Mouse (Mus musculus): ENCODE results near the gene Plau. TPM values are rescaled to one million over a fixed set of nuclear protein-coding genes. Genes with fewer than 3 reads are reported as not detected.

The Plau gene
- polyA plus RNA-seq, 1 experiment from 2014 or later = 0.18 TPM

DNA sequence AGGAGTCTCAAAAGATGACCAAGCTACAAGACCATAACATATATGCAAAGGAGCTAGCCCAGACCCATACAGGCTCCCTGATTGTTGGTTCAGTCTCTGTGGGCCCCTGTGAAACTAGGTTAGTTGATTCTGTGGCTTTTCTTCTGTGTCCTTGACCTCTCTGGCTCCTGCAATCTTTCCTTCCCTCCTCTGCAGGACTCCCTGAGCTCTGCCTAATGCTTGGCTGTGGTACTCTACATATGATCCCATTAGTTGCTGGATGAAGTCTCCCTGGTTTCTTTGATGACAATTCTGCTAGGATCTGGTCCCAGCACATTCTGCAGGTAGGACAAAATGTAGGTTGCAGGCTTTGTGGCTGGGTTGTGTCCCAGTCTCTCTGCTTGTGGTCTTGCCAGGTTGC, 15.3 kb downstream of the Plau start:
- no peaks in the 10 kb centered on the region for H3K4me1 ChIP-seq
- no peak overlapping the region for H3K27ac ChIP-seq
- no peaks in the 10 kb centered on the region for H3K27me3 ChIP-seq (replicated peaks)
- no peak for ATAC-seq (ENCODE audit: low FRiP score, low read depth)
- no peaks in the 10 kb centered on the region for H3K9me3 ChIP-seq
- no peak overlapping the region for H3K9ac ChIP-seq
- no peak overlapping the region for H3K4me2 ChIP-seq (replicated peaks)
- H3K36me3 ChIP-seq = no peaks in the 10 kb centered on the region
- H3K4me3 ChIP-seq = no peak overlapping the region

- no peak overlapping the region for H3K27ac ChIP-seq
- H3K9ac ChIP-seq = no peak overlapping the region
- no peaks in the 10 kb centered on the region for H3K9me3 ChIP-seq
- no peak overlapping the region for H3K4me2 ChIP-seq (replicated peaks)
- no peaks in the 10 kb centered on the region for H3K27me3 ChIP-seq (replicated peaks)
- H3K4me3 ChIP-seq = no peak overlapping the region
- WGBS = 76% methylated on average over 2 of the region's 2 CpGs
- no peaks in the 10 kb centered on the region for H3K36me3 ChIP-seq
- no peak for ATAC-seq (ENCODE audit: low FRiP score, low read depth)
- peaks cover 4% of the 10 kb centered on the region; the same call in 1 of the 2 replicates for H3K4me1 ChIP-seq
Measured at GRCm38 (mm10) chr14:20861152-20861551, 24.7 kb downstream of the Plau start.

GRCm38 (mm10) chr14:20861559-20861958, 25.1 kb downstream of the Plau start:
- no peak for ATAC-seq (ENCODE audit: low FRiP score, low read depth)
- Histone ChIP-seq H3K4me3 (no peak overlapping the region), H3K27me3 (replicated peaks) (no peaks in the 10 kb centered on the region), H3K9me3 (no peaks in the 10 kb centered on the region), H3K4me1 (peaks cover 4% of the 10 kb centered on the region; the same call in 1 of the 2 replicates), H3K36me3 (no peaks in the 10 kb centered on the region), H3K9ac (no peak overlapping the region), H3K27ac (no peak overlapping the region), H3K4me2 (replicated peaks) (no peak overlapping the region)
- WGBS = 81% methylated on average over 5 of the region's 5 CpGs

DNA sequence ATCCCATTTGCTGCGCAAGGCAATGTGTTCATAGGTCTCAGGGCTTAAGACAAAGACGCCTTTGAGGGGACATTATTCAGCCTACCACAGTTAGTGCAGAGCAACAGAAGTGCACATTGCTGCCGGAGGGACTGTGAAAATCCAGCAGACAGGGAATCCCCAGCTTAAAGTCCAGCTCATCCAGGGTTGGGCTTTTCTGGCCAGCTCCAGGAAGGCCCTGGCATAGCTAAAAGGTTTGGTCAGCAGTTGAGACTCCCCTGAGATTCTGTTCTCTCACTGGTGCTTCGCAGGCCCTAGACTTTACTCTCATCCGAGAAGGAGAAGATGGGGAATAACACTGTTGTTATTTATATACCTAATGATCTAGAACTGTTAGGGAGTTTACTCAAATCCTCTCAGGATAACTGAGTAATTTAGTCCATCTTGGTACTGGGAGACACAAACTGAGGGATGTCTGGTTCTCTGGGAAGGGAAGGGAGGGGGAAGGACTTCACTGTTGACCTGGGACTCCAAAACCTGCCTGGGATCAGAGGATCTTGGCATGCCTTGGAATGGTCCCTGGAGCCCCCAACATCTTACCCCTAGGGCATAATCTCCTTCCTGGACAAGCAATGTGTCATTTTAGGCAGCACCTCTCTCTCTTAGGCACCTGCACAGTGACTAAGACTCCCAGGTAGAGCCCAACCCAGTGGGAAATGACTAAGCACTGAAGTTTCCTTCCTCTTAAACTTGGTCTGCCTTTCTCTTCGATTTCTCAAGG, 27.0 kb downstream of the Plau start:
- Histone ChIP-seq H3K4me1 (peaks cover 4% of the 10 kb centered on the region; the same call in 1 of the 2 replicates), H3K9ac (no peak overlapping the region), H3K36me3 (no peaks in the 10 kb centered on the region), H3K27me3 (replicated peaks) (no peaks in the 10 kb centered on the region), H3K9me3 (no peaks in the 10 kb centered on the region), H3K27ac (no peak overlapping the region), H3K4me2 (replicated peaks) (no peak overlapping the region), H3K4me3 (no peak overlapping the region)
- no peak for ATAC-seq (ENCODE audit: low FRiP score, low read depth)
- 75% methylated on average over 6 of the region's 6 CpGs for WGBS

- Histone ChIP-seq H3K36me3 (no peaks in the 10 kb centered on the region), H3K9ac (no peak overlapping the region), H3K27ac (no peak overlapping the region), H3K4me3 (no peak overlapping the region), H3K9me3 (no peaks in the 10 kb centered on the region), H3K4me2 (replicated peaks) (no peak overlapping the region), H3K4me1 (peaks cover 4% of the 10 kb centered on the region; the same call in 1 of the 2 replicates), H3K27me3 (replicated peaks) (no peaks in the 10 kb centered on the region)
- no peak for ATAC-seq (ENCODE audit: low FRiP score, low read depth)
- WGBS = 68% methylated on average over 4 of the region's 4 CpGs
Measured at GRCm38 (mm10) chr14:20864192-20864591, 27.7 kb downstream of the Plau start.

DNA sequence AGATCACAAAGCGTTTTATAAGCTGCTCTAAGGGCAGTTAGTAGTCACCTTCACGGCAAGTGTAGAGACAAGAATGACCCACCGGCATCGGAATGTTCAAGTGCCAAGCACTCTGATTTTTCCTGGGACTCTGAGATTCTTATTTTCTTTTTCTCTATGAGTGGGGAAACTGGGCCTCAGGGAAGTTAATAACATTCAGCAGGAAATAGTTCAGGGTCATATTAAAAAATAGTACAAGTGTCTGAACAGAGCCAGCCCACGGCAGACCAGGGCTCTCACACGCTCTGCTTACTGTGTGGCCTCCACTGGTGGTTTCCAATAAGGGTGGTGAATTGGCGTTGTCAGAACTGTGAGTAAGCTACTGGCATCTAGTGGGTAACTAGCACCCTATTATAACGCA, 29.1 kb downstream of the Plau start:
- WGBS = 92% methylated on average over 8 of the region's 8 CpGs
- H3K27ac ChIP-seq = no peak overlapping the region
- no peaks in the 10 kb centered on the region for H3K9me3 ChIP-seq
- H3K27me3 ChIP-seq (replicated peaks) = no peaks in the 10 kb centered on the region
- no peak for ATAC-seq (ENCODE audit: low FRiP score, low read depth)
- H3K4me3 ChIP-seq = no peak overlapping the region
- H3K4me1 ChIP-seq = peaks cover 4% of the 10 kb centered on the region; the same call in 1 of the 2 replicates
- H3K4me2 ChIP-seq (replicated peaks) = no peak overlapping the region
- no peak overlapping the region for H3K9ac ChIP-seq
- H3K36me3 ChIP-seq = no peaks in the 10 kb centered on the region

DNA sequence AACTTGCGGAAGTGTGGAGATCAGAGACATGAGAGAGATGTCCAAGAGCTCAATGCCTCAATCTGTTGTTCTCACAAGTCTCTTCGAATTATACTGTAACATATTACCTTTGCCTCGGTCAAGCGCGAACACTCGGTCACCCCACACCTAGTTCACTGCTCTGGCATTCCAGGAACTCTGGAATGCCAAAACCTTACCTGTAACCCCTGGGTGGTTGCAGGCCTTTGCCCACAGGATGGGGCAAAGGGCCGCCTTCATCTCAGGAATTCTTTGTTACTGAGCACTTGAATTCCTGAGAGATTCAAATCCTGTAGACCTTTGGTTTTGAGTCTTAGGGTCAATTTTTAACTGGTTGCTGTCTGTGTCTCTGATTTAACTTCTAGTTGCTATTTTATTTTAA, 29.9 kb downstream of the Plau start:
- 91% methylated on average over 7 of the region's 7 CpGs for whole genome bisulfite sequencing
- no peak overlapping the region for H3K27ac ChIP-seq
- ATAC-seq (ENCODE audit: low FRiP score, low read depth) = no peak
- H3K9ac ChIP-seq = no peak overlapping the region
- no peaks in the 10 kb centered on the region for H3K27me3 ChIP-seq (replicated peaks)
- H3K9me3 ChIP-seq = no peaks in the 10 kb centered on the region
- no peak overlapping the region for H3K4me3 ChIP-seq
- H3K4me1 ChIP-seq = peaks cover 4% of the 10 kb centered on the region; the same call in 1 of the 2 replicates
- no peak overlapping the region for H3K4me2 ChIP-seq (replicated peaks)
- no peaks in the 10 kb centered on the region for H3K36me3 ChIP-seq

DNA sequence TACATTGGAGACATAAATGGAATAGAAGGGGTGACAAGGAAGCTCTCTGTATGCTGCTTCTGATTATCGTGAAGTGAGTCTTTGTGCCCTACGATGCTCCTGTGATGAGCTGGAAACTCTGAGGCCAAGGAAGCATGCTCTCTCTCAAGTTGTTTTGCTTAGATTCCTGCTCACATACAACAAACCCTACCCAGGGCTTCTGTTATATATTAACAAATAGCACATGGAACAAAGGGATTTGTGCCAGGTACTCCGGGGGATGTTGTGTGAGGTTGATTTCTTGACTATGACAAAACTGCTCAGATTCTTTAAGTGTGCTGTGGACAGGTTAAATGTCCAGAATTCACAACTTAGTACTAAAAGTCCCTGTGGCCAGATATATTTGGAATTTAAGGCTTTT, 33.6 kb downstream of the Plau start:
- ATAC-seq (ENCODE audit: low FRiP score, low read depth) = no peak
- no peak overlapping the region for H3K4me2 ChIP-seq (replicated peaks)
- no peak overlapping the region for H3K9ac ChIP-seq
- H3K9me3 ChIP-seq = no peaks in the 10 kb centered on the region
- H3K4me1 ChIP-seq = no peaks in the 10 kb centered on the region
- no peak overlapping the region for H3K4me3 ChIP-seq
- H3K27me3 ChIP-seq (replicated peaks) = no peaks in the 10 kb centered on the region
- H3K36me3 ChIP-seq = no peaks in the 10 kb centered on the region
- no peak overlapping the region for H3K27ac ChIP-seq
- 87% methylated on average over 3 of the region's 3 CpGs for WGBS

GRCm38 (mm10) chr14:20871495-20871894, 35.0 kb downstream of the Plau start:
- H3K36me3 ChIP-seq = no peaks in the 10 kb centered on the region
- no peak overlapping the region for H3K27ac ChIP-seq
- H3K27me3 ChIP-seq (replicated peaks) = no peaks in the 10 kb centered on the region
- WGBS = 90% methylated on average over 1 of the region's 1 CpGs
- no peaks in the 10 kb centered on the region for H3K4me1 ChIP-seq
- no peak overlapping the region for H3K9ac ChIP-seq
- no peak for ATAC-seq (ENCODE audit: low FRiP score, low read depth)
- H3K4me2 ChIP-seq (replicated peaks) = no peak overlapping the region
- no peaks in the 10 kb centered on the region for H3K9me3 ChIP-seq
- no peak overlapping the region for H3K4me3 ChIP-seq

DNA sequence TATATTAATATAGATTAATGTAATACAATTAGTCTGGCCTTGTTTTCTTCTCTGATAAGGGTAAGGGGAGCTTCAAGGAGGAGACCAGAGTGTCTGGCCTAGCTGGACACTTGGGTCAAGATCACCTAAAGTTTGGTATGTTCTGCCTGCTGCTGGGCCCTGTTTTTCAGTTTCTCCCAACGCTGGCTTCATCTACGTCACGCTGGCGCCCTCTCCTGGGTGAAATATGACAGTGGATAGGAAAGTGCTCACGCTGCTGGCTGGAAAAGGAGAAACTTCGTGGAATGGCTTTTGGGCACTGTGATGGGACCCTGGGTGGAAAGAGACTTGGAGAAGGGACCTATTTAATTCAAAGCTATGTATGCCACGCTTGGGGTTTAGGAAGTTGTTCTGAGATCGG, 36.8 kb downstream of the Plau start:
- Histone ChIP-seq H3K27me3 (replicated peaks) (no peaks in the 10 kb centered on the region), H3K9me3 (no peaks in the 10 kb centered on the region), H3K4me1 (no peaks in the 10 kb centered on the region), H3K27ac (no peak overlapping the region), H3K36me3 (no peaks in the 10 kb centered on the region), H3K9ac (no peak overlapping the region), H3K4me2 (replicated peaks) (no peak overlapping the region), H3K4me3 (no peak overlapping the region)
- ATAC-seq (ENCODE audit: low FRiP score, low read depth) = no peak
- 4% methylated on average over 8 of the region's 8 CpGs for WGBS

DNA sequence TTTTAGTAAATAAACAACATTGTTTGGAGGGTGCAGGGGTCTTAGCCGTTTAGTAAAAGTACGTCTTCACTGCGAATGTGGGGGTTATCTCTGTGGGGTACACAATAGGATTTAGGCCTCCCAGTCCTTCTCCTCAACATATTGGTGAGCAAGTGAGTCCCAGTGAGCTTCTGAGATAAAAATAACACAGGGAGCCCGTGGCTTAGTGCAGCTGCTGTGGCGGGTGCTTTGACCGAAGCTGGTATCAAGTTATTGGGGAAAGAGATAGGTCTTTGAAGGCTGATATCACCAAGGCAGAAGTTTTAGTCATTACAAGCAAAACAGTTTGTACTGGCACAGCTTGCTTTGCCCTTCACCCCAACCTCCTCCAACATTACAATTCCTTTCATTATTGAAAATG, 37.5 kb downstream of the Plau start:
- H3K9ac ChIP-seq = no peak overlapping the region
- no peak overlapping the region for H3K27ac ChIP-seq
- no peaks in the 10 kb centered on the region for H3K36me3 ChIP-seq
- no peaks in the 10 kb centered on the region for H3K27me3 ChIP-seq (replicated peaks)
- H3K4me3 ChIP-seq = no peak overlapping the region
- WGBS = 62% methylated on average over 6 of the region's 6 CpGs
- H3K4me1 ChIP-seq = no peaks in the 10 kb centered on the region
- no peaks in the 10 kb centered on the region for H3K9me3 ChIP-seq
- ATAC-seq (ENCODE audit: low FRiP score, low read depth) = no peak
- H3K4me2 ChIP-seq (replicated peaks) = no peak overlapping the region

DNA sequence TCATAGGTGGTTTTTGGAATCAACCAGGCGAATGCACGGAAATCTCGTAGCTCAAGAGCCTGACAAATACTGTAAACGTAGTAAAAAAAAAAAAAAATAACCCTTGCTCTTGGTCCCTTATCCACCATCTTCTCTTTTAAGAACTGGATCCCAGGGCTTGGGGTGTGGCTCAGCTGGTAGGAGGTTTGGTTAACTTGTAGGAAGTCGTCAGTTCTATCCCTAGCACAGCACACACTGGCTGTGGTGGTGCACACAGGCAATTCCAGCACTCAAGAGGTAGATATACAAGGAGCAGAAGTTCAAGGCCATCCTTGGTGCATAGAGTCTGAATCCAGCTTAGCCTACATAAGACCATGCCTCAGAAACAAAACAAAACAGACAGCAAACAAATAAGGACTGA, 48.2 kb downstream of the Plau start:
- Histone ChIP-seq H3K36me3 (no peaks in the 10 kb centered on the region), H3K9me3 (no peaks in the 10 kb centered on the region), H3K9ac (no peak overlapping the region), H3K27ac (no peak overlapping the region), H3K4me1 (no peaks in the 10 kb centered on the region), H3K4me3 (no peak overlapping the region), H3K4me2 (replicated peaks) (no peak overlapping the region), H3K27me3 (replicated peaks) (no peaks in the 10 kb centered on the region)
- no peak for ATAC-seq (ENCODE audit: low FRiP score, low read depth)
- WGBS = 86% methylated on average over 5 of the region's 5 CpGs
